Comparison of ENCODE assay signal across 8 mouse cellular contexts in the genomic region with DNA sequence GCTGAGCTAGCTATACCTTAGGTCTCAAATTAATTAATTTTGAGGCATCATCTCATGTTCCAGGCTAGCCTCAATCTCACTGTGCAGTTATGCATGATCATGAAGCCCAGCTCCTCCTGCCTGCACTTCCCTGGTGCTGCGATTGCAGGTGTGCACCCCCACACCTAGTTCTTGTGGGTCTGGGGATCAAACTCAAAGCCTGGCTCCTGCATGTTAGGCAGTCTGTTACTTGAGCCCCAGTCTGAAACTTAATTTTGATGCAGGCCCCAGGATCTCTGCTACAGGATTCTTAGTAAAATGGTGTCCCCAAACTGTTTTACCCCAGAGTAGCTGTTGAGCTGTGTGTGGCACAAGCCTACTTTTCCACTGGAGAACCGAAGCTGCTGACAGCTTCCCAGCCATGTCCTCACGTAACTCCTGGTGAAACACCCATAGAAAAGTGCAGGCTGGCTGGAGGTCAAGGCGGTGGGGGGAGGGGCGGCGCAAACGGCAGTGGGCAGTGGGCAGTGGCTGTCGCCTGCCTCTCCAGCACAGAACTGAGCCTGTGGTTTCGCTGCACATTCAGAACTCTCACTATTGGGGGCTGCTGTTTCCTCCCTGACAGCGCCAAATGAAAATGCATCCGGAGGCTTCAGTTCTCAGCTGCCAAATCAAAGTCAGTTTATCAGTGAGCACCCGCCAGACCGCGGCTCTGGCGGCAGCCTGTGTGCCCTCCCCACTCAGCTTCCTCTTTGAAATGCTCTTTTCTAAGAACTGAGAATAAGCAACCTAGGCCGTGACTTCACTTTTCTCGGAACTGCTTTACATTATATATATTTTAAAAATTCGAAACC. TPM values are rescaled to one million over a fixed set of nuclear protein-coding genes. Genes with fewer than 3 reads are reported as not detected.
DNase-seq lines count a peak whose midpoint lies in the region; ATAC-seq and TF ChIP-seq lines count a peak whose summit lies in the region.

No protein-coding gene starts in this region.

- no peaks in the 10 kb centered on the region for H3K79me2 ChIP-seq in liver, adult 2 months (ENCODE audit: control insufficient read depth, insufficient read depth, low read length)

- no peaks in the 10 kb centered on the region for H3K9me3 ChIP-seq in embryonic facial prominence, embryonic 15.5 days (replicated peaks)
- H3K9me3 ChIP-seq in hindbrain, embryonic 12.5 days (replicated peaks) = no peaks in the 10 kb centered on the region
- H3K9me3 ChIP-seq in midbrain, postnatal 0 days (ENCODE audit: low read length) = no peaks in the 10 kb centered on the region

- H3K9ac ChIP-seq in embryonic facial prominence, embryonic 15.5 days = no peak overlapping the region
- H3K9ac ChIP-seq in hindbrain, embryonic 12.5 days = no peak overlapping the region
- H3K9ac ChIP-seq in liver, adult 2 months (ENCODE audit: low read depth, low read length) = peak overlapping the region; percentile 14
- H3K9ac ChIP-seq in midbrain, postnatal 0 days (replicated peaks; ENCODE audit: low read length, poor library complexity, severe bottlenecking) = no peak overlapping the region; the same call in 1 of the 2 replicates

- 19% methylated on average over 18 of the region's 18 CpGs for WGBS in embryonic facial prominence, embryonic 15.5 days
- whole genome bisulfite sequencing in hindbrain, embryonic 12.5 days = 19% methylated on average over 18 of the region's 18 CpGs
- WGBS in liver, adult 2 months = 9% methylated on average over 18 of the region's 18 CpGs
- WGBS in midbrain, postnatal 0 days = 20% methylated on average over 18 of the region's 18 CpGs

- DNase-seq in layer of hippocampus, adult 2 months (ENCODE audit: low spot score in 2 of 2) = no peak
- DNase-seq in layer of hippocampus, adult 11-12 months (ENCODE audit: low spot score) = no peak
- DNase-seq in liver, adult 2 months (ENCODE audit: extremely low read depth, low read depth, low spot score) = peak; percentile 19
- peak; percentile 46 for DNase-seq in midbrain, postnatal 0 days (ENCODE audit: low spot score)
- DNase-seq in thymus, postnatal 0 days (ENCODE audit: low spot score) = peak; percentile 93
- DNase-seq in left cerebral cortex, adult 8-10 months (ENCODE audit: low spot score in 2 of 2) = no peak

- H3K27me3 ChIP-seq in embryonic facial prominence, embryonic 15.5 days = no peaks in the 10 kb centered on the region
- no peaks in the 10 kb centered on the region for H3K27me3 ChIP-seq in hindbrain, embryonic 12.5 days
- no peaks in the 10 kb centered on the region for H3K27me3 ChIP-seq in liver, adult 2 months (ENCODE audit: control insufficient read depth, insufficient read depth, low read length)
- no peaks in the 10 kb centered on the region for H3K27me3 ChIP-seq in midbrain, postnatal 0 days (ENCODE audit: insufficient read depth, low read length)

- peak overlapping the region; percentile 29; the same call in 1 of the 2 replicates for H3K4me3 ChIP-seq in layer of hippocampus, adult 2 months
- H3K4me3 ChIP-seq in embryonic facial prominence, embryonic 15.5 days (replicated peaks) = 0 out of 2 replicates have a peak overlapping the region, but pooled peaks have one; percentile 18
- no peak overlapping the region for H3K4me3 ChIP-seq in hindbrain, embryonic 12.5 days
- peak overlapping the region; percentile 51 for H3K4me3 ChIP-seq in liver, adult 2 months (ENCODE audit: insufficient read depth, low read depth, low read length)
- no peak overlapping the region for H3K4me3 ChIP-seq in midbrain, postnatal 0 days (ENCODE audit: low read depth, low read length)

- H3K27ac ChIP-seq in layer of hippocampus, adult 2 months = no peak overlapping the region
- H3K27ac ChIP-seq in embryonic facial prominence, embryonic 15.5 days (replicated peaks) = peak overlapping the region; percentile 75
- no peak overlapping the region for H3K27ac ChIP-seq in hindbrain, embryonic 12.5 days
- H3K27ac ChIP-seq in liver, adult 2 months (replicated peaks; ENCODE audit: insufficient read depth, low read depth, low read length) = no peak overlapping the region
- no peak overlapping the region for H3K27ac ChIP-seq in midbrain, postnatal 0 days (ENCODE audit: low read depth, low read length)

- TF ChIP-seq CTCF in layer of hippocampus, adult 2 months (conservative IDR thresholded peaks at IDR 0.05) = no peak
- TF ChIP-seq CTCF in liver, adult 2 months (IDR thresholded peaks at IDR 0.05; ENCODE audit: low read depth, low read length) = no peak
- TF ChIP-seq CTCF in midbrain, postnatal 0 days (IDR thresholded peaks at IDR 0.05) = no peak

- peak overlapping the region; percentile 40 for H3K4me2 ChIP-seq in embryonic facial prominence, embryonic 15.5 days (replicated peaks)
- peak overlapping the region; percentile 39 for H3K4me2 ChIP-seq in hindbrain, embryonic 12.5 days (replicated peaks)
- H3K4me2 ChIP-seq in midbrain, postnatal 0 days (ENCODE audit: low read depth, low read length, poor library complexity, severe bottlenecking) = peak overlapping the region; percentile 41

- no peaks in the 10 kb centered on the region for H3K36me3 ChIP-seq in embryonic facial prominence, embryonic 15.5 days
- no peaks in the 10 kb centered on the region for H3K36me3 ChIP-seq in hindbrain, embryonic 12.5 days
- H3K36me3 ChIP-seq in liver, adult 2 months (ENCODE audit: control insufficient read depth, insufficient read depth, low read length) = no peaks in the 10 kb centered on the region
- no peaks in the 10 kb centered on the region for H3K36me3 ChIP-seq in midbrain, postnatal 0 days (ENCODE audit: insufficient read depth, low read length)

- no peak for TF ChIP-seq POLR2A in liver, adult 2 months (IDR thresholded peaks at IDR 0.05; ENCODE audit: extremely low read depth, insufficient read depth, low read length)

- peaks cover 49% of the 10 kb centered on the region for H3K4me1 ChIP-seq in embryonic facial prominence, embryonic 15.5 days
- peaks cover 16% of the 10 kb centered on the region for H3K4me1 ChIP-seq in hindbrain, embryonic 12.5 days
- H3K4me1 ChIP-seq in liver, adult 2 months (ENCODE audit: control insufficient read depth, insufficient read depth, low read length) = peaks cover 7% of the 10 kb centered on the region
- no peaks in the 10 kb centered on the region for H3K4me1 ChIP-seq in midbrain, postnatal 0 days (ENCODE audit: insufficient read depth, low read length)

- ATAC-seq in embryonic facial prominence, embryonic 15.5 days (ENCODE audit: insufficient number of reproducible peaks, low FRiP score, low TSS enrichment, low read depth) = peak; percentile 56
- ATAC-seq in hindbrain, embryonic 12.5 days (ENCODE audit: low FRiP score) = no peak
- ATAC-seq in midbrain, postnatal 0 days (ENCODE audit: low FRiP score) = 0 out of 2 replicates have a peak, but pooled peaks have one; percentile 44

RNA-seq across cellular contexts. Expression of gene Rmi2, which starts 8.8 kb away (rescaled TPM):
- under 1 TPM; 0.15 to 0.22 TPM for total RNA-seq in layer of hippocampus, adult 2 months (2021)
- 3.0 and 3.3 TPM in 2 replicates for polyA plus RNA-seq in embryonic facial prominence, embryonic 15.5 days (2015; fragmentation: Nextera tagmentation; extraction: Ambion mirVana)
- polyA plus RNA-seq in hindbrain, embryonic 12.5 days (2016; fragmentation: Nextera tagmentation; extraction: Ambion mirVana) = 2.1 and 2.2 TPM in 2 replicates
- 0.09 and 0.34 TPM in 2 replicates for total RNA-seq in liver, adult 2 months (2014; rRNA removed)
- polyA plus RNA-seq in liver, adult 2 months (2012; rRNA removed) = 0.06 TPM in 1 of 2 replicates, not detected in the other
- 0.14 and 1.1 TPM in 2 replicates for total RNA-seq in midbrain, postnatal 0 days (2014; rRNA removed)
- polyA plus RNA-seq in midbrain, postnatal 0 days (2015; fragmentation: Nextera tagmentation; extraction: Ambion mirVana) = 0.22 and 0.25 TPM in 2 replicates
- 8.6 and 12.6 TPM in 2 replicates for polyA plus RNA-seq in thymus, postnatal 0 days (2015; fragmentation: Nextera tagmentation; extraction: Ambion mirVana)
- under 1 TPM; 0.14 to 0.57 (median 0.17) TPM for total RNA-seq in left cerebral cortex, adult 8-10 months (2022)

RNA-seq across cellular contexts. Expression of gene Gm11172, which starts 31.0 kb away (rescaled TPM):
- total RNA-seq in layer of hippocampus, adult 2 months (2021) = not detected
- polyA plus RNA-seq in embryonic facial prominence, embryonic 15.5 days (2015; fragmentation: Nextera tagmentation; extraction: Ambion mirVana) = not detected in 2 replicates
- not detected in 2 replicates for polyA plus RNA-seq in hindbrain, embryonic 12.5 days (2016; fragmentation: Nextera tagmentation; extraction: Ambion mirVana)
- not detected in 2 replicates for total RNA-seq in liver, adult 2 months (2014; rRNA removed)
- not detected in 2 replicates for polyA plus RNA-seq in liver, adult 2 months (2012; rRNA removed)
- not detected in 2 replicates for total RNA-seq in midbrain, postnatal 0 days (2014; rRNA removed)
- polyA plus RNA-seq in midbrain, postnatal 0 days (2015; fragmentation: Nextera tagmentation; extraction: Ambion mirVana) = not detected in 2 replicates
- not detected in 2 replicates for polyA plus RNA-seq in thymus, postnatal 0 days (2015; fragmentation: Nextera tagmentation; extraction: Ambion mirVana)
- total RNA-seq in left cerebral cortex, adult 8-10 months (2022) = not detected

RNA-seq across cellular contexts. Expression of gene Prm1, which starts 38.1 kb away (rescaled TPM):
- not detected for total RNA-seq in layer of hippocampus, adult 2 months (2021)
- not detected in 2 replicates for polyA plus RNA-seq in embryonic facial prominence, embryonic 15.5 days (2015; fragmentation: Nextera tagmentation; extraction: Ambion mirVana)
- polyA plus RNA-seq in hindbrain, embryonic 12.5 days (2016; fragmentation: Nextera tagmentation; extraction: Ambion mirVana) = 0.57 TPM in 1 of 2 replicates, not detected in the other
- total RNA-seq in liver, adult 2 months (2014; rRNA removed) = not detected in 2 replicates
- 0.70 TPM in 1 of 2 replicates, not detected in the other for polyA plus RNA-seq in liver, adult 2 months (2012; rRNA removed)
- total RNA-seq in midbrain, postnatal 0 days (2014; rRNA removed) = not detected in 2 replicates
- polyA plus RNA-seq in midbrain, postnatal 0 days (2015; fragmentation: Nextera tagmentation; extraction: Ambion mirVana) = 0.69 TPM in 1 of 2 replicates, not detected in the other
- 1.4 and 2.1 TPM in 2 replicates for polyA plus RNA-seq in thymus, postnatal 0 days (2015; fragmentation: Nextera tagmentation; extraction: Ambion mirVana)
- not detected for total RNA-seq in left cerebral cortex, adult 8-10 months (2022)

RNA-seq across cellular contexts. Expression of gene Prm2, which starts 47.8 kb away (rescaled TPM):
- not detected for total RNA-seq in layer of hippocampus, adult 2 months (2021)
- polyA plus RNA-seq in embryonic facial prominence, embryonic 15.5 days (2015; fragmentation: Nextera tagmentation; extraction: Ambion mirVana) = not detected in 2 replicates
- not detected in 2 replicates for polyA plus RNA-seq in hindbrain, embryonic 12.5 days (2016; fragmentation: Nextera tagmentation; extraction: Ambion mirVana)
- total RNA-seq in liver, adult 2 months (2014; rRNA removed) = not detected in 2 replicates
- polyA plus RNA-seq in liver, adult 2 months (2012; rRNA removed) = 0.22 TPM in 1 of 2 replicates, not detected in the other
- not detected in 2 replicates for total RNA-seq in midbrain, postnatal 0 days (2014; rRNA removed)
- not detected in 2 replicates for polyA plus RNA-seq in midbrain, postnatal 0 days (2015; fragmentation: Nextera tagmentation; extraction: Ambion mirVana)
- polyA plus RNA-seq in thymus, postnatal 0 days (2015; fragmentation: Nextera tagmentation; extraction: Ambion mirVana) = not detected in 2 replicates
- total RNA-seq in left cerebral cortex, adult 8-10 months (2022) = not detected

RNA-seq across cellular contexts. Expression of gene Prm3, which starts 53.0 kb away (rescaled TPM):
- not detected for total RNA-seq in layer of hippocampus, adult 2 months (2021)
- not detected in 2 replicates for polyA plus RNA-seq in embryonic facial prominence, embryonic 15.5 days (2015; fragmentation: Nextera tagmentation; extraction: Ambion mirVana)
- not detected in 2 replicates for polyA plus RNA-seq in hindbrain, embryonic 12.5 days (2016; fragmentation: Nextera tagmentation; extraction: Ambion mirVana)
- total RNA-seq in liver, adult 2 months (2014; rRNA removed) = not detected in 2 replicates
- not detected in 2 replicates for polyA plus RNA-seq in liver, adult 2 months (2012; rRNA removed)
- total RNA-seq in midbrain, postnatal 0 days (2014; rRNA removed) = not detected in 2 replicates
- not detected in 2 replicates for polyA plus RNA-seq in midbrain, postnatal 0 days (2015; fragmentation: Nextera tagmentation; extraction: Ambion mirVana)
- polyA plus RNA-seq in thymus, postnatal 0 days (2015; fragmentation: Nextera tagmentation; extraction: Ambion mirVana) = not detected in 2 replicates
- total RNA-seq in left cerebral cortex, adult 8-10 months (2022) = not detected

Comparison
In these comparisons a context has a peak if more than half of its experiments do, and no peak if none do; other contexts are left out.
1. DNase-seq: peak in liver, adult 2 months (single experiment), midbrain, postnatal 0 days (single experiment) and thymus, postnatal 0 days (single experiment); none in layer of hippocampus, adult 2 months (0 of 2), layer of hippocampus, adult 11-12 months (single experiment) and left cerebral cortex, adult 8-10 months (0 of 2).
2. H3K4me3 ChIP-seq: peak in layer of hippocampus, adult 2 months (single experiment), embryonic facial prominence, embryonic 15.5 days (single experiment) and liver, adult 2 months (single experiment); none in hindbrain, embryonic 12.5 days (single experiment) and midbrain, postnatal 0 days (single experiment).
3. Peak in every context shown above with its lines, with median percentiles within 50 percentile points of each other: H3K4me2 ChIP-seq.